Mouse (Mus musculus) forebrain, embryonic 15.5 days (tissue): ENCODE data around the gene Tbc1d15. TPM values are rescaled to one million over a fixed set of nuclear protein-coding genes. Genes with fewer than 3 reads are reported as not detected.

Source experiments
- ATAC-seq: fragments of 200-750 bp; cut with Nextera tagmentation; replicated peaks from 2 replicates; pipeline ENCODE4 v1.8.0; 2017; ENCODE audit warnings: mild to moderate bottlenecking, moderate TSS enrichment, moderate library complexity
- H3K27ac ChIP-seq: fragments of 300-500 bp; sonication (generic); replicated peaks from 2 replicates; pipeline ENCODE4 v1.5.1; 2015; ENCODE audit warnings: mild to moderate bottlenecking, inconsistent platforms
- H3K27me3 ChIP-seq: fragments of 300-500 bp; sonication (generic); 2 replicates; pipeline ENCODE4 v1.6.1; 2015; ENCODE audit warnings: inconsistent platforms
- H3K36me3 ChIP-seq: fragments of 300-500 bp; sonication (generic); 2 replicates; pipeline ENCODE4 v1.6.1; 2015; ENCODE audit warnings: mild to moderate bottlenecking, inconsistent platforms
- H3K4me1 ChIP-seq: fragments of 300-500 bp; sonication (generic); 2 replicates; pipeline ENCODE4 v1.6.1; 2015; ENCODE audit warnings: inconsistent platforms
- H3K4me2 ChIP-seq: fragments of 300-500 bp; sonication (generic); replicated peaks from 2 replicates; pipeline ENCODE4 v1.6.1; 2015; ENCODE audit warnings: mild to moderate bottlenecking, inconsistent platforms
- H3K4me3 ChIP-seq: fragments of 300-500 bp; sonication (generic); 2 replicates; pipeline ENCODE4 v1.5.1; 2015; ENCODE audit warnings: mild to moderate bottlenecking, inconsistent platforms
- H3K9ac ChIP-seq: fragments of 300-500 bp; sonication (generic); replicated peaks from 2 replicates; pipeline ENCODE4 v1.6.1; 2015; ENCODE audit warnings: mild to moderate bottlenecking, inconsistent platforms
- H3K9me3 ChIP-seq: fragments of 300-500 bp; sonication (generic); 2 replicates; pipeline ENCODE4 v1.6.1; 2016; ENCODE audit warnings: inconsistent platforms
- WGBS: fragments of 180-500 bp; shearing (Covaris S2); methylation state at CpG from one replicate; pipeline ENCODE4 v1.1.7; 2015; ENCODE audit warnings: mixed read lengths; 5-methylcytosine and 5-hydroxymethylcytosine counted together
- polyA plus RNA-seq: library from polyadenylated mRNA; unstranded; fragments of >200 nt; fragmentation: Nextera tagmentation; extraction: Ambion mirVana; gene quantifications from 2 replicates; pipeline ENCODE4 v1.2.1, GENCODE M21; 2015

Gene Tbc1d15
- polyA plus RNA-seq, 1 experiment from 2014 or later, result 42.1 TPM

DNA sequence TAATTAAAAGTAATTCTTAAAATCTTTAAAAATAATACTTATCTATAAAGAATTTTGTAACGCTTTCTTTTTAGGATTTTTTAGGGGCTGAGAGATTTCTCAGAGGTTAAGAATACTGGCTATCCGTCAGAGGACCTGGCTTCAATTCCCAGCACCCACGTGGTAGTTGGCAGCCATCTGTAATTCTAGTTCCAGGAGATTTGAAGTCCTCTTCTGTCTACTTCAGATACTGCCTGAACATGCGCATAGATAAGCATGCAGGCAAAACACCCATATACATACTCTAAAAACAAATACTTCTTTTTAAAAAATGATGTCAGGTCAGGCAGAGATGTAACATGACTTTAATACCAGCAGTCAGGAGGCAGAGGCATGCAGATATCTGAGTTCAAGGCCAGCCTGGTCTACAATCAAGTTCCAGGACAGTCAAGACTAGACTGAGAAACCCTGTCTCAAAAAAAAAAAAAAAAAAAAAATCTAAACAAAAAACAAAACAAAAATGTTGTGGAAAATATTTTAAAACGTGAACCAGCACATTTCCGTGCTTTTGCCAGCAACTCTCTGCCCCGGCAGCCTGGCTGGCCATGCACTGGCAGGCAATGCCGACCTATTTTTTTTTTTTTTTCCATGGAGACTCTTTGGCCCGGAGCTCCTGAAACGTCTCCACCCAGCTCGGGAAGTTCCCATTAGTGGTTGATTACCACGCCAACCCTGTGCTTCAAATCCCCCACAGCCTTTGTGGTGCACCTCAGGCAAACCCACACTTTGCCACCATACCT lies 19.5 kb upstream of the Tbc1d15 start:
- Histone ChIP-seq H3K4me1 (no peaks in the 10 kb centered on the region), H3K4me3 (no peak overlapping the region), H3K4me2 (no peak overlapping the region), H3K27ac (no peak overlapping the region), H3K9ac (no peak overlapping the region), H3K36me3 (no peaks in the 10 kb centered on the region), H3K9me3 (no peaks in the 10 kb centered on the region), H3K27me3 (no peaks in the 10 kb centered on the region)
- ATAC-seq, result no peak
- 87% methylated on average over 12 of the region's 12 CpGs for WGBS

DNA sequence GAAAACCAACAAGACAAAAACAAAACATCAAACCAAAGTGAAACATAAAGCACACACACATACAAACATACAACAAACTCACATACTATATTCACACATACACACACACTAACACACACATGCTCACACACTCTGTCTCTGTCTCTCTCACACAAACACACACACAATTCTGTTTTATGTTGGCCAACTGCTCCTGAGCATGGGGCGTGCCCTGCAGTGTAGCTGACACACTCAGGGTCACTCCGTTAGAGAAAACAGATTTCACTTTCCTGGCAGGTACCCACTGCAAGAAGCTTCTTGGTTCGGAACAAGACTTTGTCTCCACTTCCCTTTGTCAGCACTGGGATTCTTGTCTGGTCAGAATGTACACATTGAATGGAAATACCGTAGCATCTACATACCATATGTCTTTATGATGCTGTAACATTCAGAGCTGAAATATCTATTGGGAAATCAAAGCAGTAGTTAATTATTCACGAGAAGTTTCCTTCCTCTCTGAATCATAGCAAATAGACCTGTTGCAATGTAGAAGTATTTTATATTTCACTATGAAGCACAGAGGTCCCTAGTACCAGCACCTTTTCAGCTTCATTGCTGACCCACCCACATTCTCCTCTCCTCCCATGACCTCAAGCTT lies 11.8 kb upstream of the Tbc1d15 start:
- no peaks in the 10 kb centered on the region for H3K4me1 ChIP-seq
- H3K27me3 ChIP-seq, result no peaks in the 10 kb centered on the region
- H3K36me3 ChIP-seq, result no peaks in the 10 kb centered on the region
- no peak overlapping the region for H3K4me3 ChIP-seq
- no peaks in the 10 kb centered on the region for H3K9me3 ChIP-seq
- H3K27ac ChIP-seq, result no peak overlapping the region
- 79% methylated on average over 5 of the region's 5 CpGs for WGBS
- no peak for ATAC-seq
- no peak overlapping the region for H3K4me2 ChIP-seq
- no peak overlapping the region for H3K9ac ChIP-seq

DNA sequence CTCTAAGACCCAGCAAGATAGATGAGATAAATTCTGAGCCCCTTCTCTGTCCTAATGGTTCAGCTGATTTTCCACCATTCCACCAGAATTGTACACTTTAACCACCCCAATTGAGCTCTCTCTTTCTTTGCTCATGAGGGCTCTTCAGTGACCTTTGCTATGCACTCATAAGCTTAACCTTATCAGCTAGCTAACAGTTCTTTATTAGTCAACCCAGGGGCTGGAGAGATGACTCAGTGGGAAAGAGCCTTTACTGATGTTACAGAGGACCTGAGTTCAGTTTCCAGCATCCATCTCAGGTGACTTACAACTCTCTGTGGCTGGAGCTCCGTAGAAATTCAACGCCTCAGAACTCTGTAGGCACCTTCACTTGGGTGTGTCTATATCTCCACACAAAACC lies 11.0 kb upstream of the Tbc1d15 start:
- no peak overlapping the region for H3K9ac ChIP-seq
- no peaks in the 10 kb centered on the region for H3K36me3 ChIP-seq
- no peak overlapping the region for H3K4me2 ChIP-seq
- no peak for ATAC-seq
- H3K4me1 ChIP-seq, result no peaks in the 10 kb centered on the region
- no peak overlapping the region for H3K27ac ChIP-seq
- no peaks in the 10 kb centered on the region for H3K27me3 ChIP-seq
- 93% methylated on average over 2 of the region's 2 CpGs for WGBS
- no peaks in the 10 kb centered on the region for H3K9me3 ChIP-seq
- no peak overlapping the region for H3K4me3 ChIP-seq

DNA sequence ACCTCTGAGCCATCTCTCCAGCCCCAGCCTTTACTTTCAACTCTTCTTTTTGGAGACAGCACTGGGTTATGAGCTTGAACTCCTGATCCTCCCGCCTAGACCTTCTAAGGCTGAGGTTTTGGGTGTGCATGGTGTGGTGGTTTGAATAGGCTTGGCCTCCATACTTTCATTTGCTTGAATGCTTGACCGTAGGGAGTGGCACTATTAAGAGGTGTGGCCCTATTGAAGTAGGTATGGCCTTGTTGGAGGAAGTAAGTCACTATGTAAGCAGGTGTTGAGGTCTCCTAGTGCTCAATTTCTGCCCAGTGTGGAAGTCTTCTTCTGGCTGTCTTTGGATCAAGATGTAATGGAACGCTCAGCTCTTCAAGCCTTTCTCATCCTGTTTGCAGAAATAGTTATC lies 10.2 kb upstream of the Tbc1d15 start:
- Histone ChIP-seq H3K9ac (no peak overlapping the region), H3K27me3 (no peaks in the 10 kb centered on the region), H3K4me2 (no peak overlapping the region), H3K4me1 (no peaks in the 10 kb centered on the region), H3K9me3 (no peaks in the 10 kb centered on the region), H3K36me3 (no peaks in the 10 kb centered on the region), H3K27ac (no peak overlapping the region), H3K4me3 (no peak overlapping the region)
- 88% methylated on average over 3 of the region's 3 CpGs for WGBS
- ATAC-seq, result no peak

DNA sequence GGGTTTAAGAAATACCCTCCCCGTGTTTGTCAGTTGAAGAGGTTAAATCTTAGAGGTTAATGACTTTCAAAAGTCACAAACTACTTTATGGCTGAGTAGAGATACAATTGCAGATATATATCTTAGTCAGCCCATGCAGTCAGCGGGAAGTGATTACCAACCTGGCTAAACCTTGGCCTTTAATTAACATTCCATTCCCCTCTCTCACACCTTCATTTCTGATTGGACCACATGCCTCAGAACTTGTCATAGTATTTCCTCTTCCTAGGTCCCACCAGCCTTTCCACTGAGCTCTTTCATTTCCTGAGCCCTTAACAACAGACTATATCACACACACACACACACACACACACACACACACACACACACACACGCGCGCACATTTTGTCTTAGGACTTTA lies 4.9 kb upstream of the Tbc1d15 start:
- no peaks in the 10 kb centered on the region for H3K36me3 ChIP-seq
- no peak for ATAC-seq
- no peak overlapping the region for H3K4me2 ChIP-seq
- H3K27me3 ChIP-seq, result no peaks in the 10 kb centered on the region
- WGBS, result 86% methylated on average over 5 of the region's 5 CpGs
- H3K4me1 ChIP-seq, result peaks cover 7% of the 10 kb centered on the region
- H3K4me3 ChIP-seq, result no peak overlapping the region
- H3K9me3 ChIP-seq, result no peaks in the 10 kb centered on the region
- no peak overlapping the region for H3K9ac ChIP-seq
- no peak overlapping the region for H3K27ac ChIP-seq

DNA sequence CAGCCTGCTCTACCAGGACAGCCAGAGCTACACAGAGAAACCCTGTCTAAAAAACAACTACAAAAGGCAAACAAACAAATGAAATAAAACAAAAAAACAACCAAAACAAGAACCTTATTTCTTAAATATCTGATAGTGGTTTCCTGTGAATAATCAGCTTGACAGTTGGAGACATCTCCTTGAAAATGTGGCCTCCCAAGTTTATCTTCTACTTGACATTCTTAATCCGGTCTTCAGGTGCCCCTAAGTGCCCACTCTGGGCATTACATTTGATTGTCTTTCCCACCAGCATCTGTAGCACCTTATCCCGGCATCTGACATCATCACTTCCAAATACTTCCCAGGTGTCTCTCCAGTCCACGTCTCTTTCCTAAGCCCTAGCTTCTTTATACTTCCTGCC lies 2.3 kb upstream of the Tbc1d15 start:
- H3K36me3 ChIP-seq, result no peaks in the 10 kb centered on the region
- H3K4me3 ChIP-seq, result no peak overlapping the region
- ATAC-seq, result no peak
- H3K27ac ChIP-seq, result no peak overlapping the region
- H3K27me3 ChIP-seq, result no peaks in the 10 kb centered on the region
- peaks cover 16% of the 10 kb centered on the region for H3K4me1 ChIP-seq
- no peaks in the 10 kb centered on the region for H3K9me3 ChIP-seq
- WGBS, result 88% methylated on average over 3 of the region's 3 CpGs
- no peak overlapping the region for H3K9ac ChIP-seq
- no peak overlapping the region for H3K4me2 ChIP-seq

DNA sequence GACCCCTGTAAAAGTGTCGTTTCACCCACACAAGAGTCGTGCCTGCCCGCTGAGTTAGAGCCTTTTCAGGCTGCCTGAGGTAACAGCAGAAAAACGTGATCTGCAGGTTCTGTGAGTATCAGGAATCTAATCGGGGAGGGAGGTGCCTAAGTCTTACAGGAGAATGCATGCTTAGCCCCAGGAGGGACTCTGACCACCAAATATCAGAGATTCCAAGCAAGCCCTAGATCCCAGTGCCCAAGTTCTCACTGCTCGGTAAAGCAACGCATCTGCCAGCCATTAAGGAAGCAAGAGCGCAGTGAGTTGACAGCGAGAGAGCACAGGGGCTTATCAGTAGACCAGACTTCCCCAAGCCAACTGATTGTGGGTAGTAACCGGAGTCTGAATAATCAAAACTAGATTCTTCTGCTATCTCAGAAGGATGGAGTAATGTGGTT lies 1.1 kb upstream of the Tbc1d15 start:
- Histone ChIP-seq H3K4me2 (peak overlapping the region; percentile 61), H3K4me3 (peak overlapping the region; percentile 92), H3K36me3 (no peaks in the 10 kb centered on the region), H3K4me1 (peaks cover 20% of the 10 kb centered on the region), H3K9me3 (no peaks in the 10 kb centered on the region), H3K27me3 (no peaks in the 10 kb centered on the region), H3K27ac (no peak overlapping the region), H3K9ac (peak overlapping the region; percentile 18)
- WGBS, result 18% methylated on average over 10 of the region's 10 CpGs
- ATAC-seq, result no peak

DNA sequence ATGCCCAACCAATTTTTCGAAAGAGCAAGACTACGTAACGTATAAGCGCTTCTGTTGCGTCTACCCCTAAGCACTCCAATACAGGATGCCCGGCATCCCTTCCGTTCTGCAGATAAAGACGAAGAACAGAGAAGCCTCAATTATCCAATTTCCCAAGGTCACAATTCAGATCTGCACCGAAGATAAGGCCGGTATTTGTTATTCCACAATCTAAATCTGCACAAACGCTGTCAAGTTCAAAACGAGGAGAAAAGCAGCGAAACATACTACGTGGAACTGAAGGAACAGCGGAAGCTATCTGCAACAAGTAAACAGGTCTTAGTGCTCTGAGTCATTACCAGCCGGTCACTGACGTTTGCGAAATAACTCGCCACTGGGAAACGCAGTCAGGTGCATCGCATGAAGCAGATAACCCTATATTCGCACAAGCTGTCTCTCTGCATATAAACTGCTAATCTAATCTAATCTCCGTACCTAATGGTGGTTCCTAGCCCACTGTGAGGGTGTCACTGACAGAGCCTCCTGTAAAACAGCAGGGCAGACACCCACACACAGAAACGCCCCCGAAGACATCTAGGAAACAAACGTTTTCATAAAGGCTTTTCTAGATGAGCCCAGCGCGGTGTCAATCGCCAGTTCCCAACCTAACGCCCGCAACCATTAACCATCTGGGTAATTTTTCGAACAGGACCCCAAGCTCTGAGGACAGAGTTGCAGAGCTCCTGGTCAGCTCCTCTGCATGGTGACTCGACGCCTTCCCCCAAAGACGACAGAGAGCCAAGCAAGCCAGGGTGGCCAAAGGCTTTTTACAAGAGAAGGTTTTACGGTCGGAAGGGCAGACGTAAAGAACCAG lies 806 bp downstream of the Tbc1d15 start:
- no peaks in the 10 kb centered on the region for H3K27me3 ChIP-seq
- peak overlapping the region; percentile 61 for H3K4me2 ChIP-seq
- no peaks in the 10 kb centered on the region for H3K36me3 ChIP-seq
- H3K9ac ChIP-seq, result peak overlapping the region; percentile 84
- ATAC-seq, result no peak
- 33% methylated on average over 38 of the region's 38 CpGs for WGBS
- H3K27ac ChIP-seq, result 0 out of 2 replicates have a peak overlapping the region, but pooled peaks have one; percentile 21
- H3K4me1 ChIP-seq, result peaks cover 20% of the 10 kb centered on the region
- no peaks in the 10 kb centered on the region for H3K9me3 ChIP-seq
- peak overlapping the region; percentile 92 for H3K4me3 ChIP-seq

DNA sequence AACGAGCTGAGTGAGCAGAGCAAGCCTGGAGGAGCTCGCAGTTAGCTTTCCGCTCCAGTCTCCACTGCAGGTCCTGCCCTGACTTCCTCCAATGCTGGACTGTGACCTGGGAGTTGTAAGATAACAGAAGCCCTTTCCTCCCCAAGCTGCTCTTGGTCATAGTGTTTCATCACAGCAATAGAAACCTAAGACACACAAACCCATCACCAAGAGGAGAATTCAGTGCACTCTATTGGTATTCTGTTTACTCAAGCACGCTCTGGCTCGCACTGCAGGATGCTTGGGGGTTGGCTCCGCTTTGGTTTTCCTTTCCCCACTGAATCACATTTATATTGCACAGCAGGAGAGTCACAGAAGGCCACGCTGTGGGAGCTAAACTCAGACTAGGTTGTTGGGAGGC lies 3.2 kb downstream of the Tbc1d15 start:
- Histone ChIP-seq H3K9me3 (no peaks in the 10 kb centered on the region), H3K36me3 (no peaks in the 10 kb centered on the region), H3K27me3 (no peaks in the 10 kb centered on the region), H3K4me1 (peaks cover 20% of the 10 kb centered on the region), H3K4me2 (no peak overlapping the region), H3K4me3 (no peak overlapping the region), H3K27ac (no peak overlapping the region), H3K9ac (no peak overlapping the region)
- WGBS, result 37% methylated on average over 7 of the region's 7 CpGs
- no peak for ATAC-seq

DNA sequence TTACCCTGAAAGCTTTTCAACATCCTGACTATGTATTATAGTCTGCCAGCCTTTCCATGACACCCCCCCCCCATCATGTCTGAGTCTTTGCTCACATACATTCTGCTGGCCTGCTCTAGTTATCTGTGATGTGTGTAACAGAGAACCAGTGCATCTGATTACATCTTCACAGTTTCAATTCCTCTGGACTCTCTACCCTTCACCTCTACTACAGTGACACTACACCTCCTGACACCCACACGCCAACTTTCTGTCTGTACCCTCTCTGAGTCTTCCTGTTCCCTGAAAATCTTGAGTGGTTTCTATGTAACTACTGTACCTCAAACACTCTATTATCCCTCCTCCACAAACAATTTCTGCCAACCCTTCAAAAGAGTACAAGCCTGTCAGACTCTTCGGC lies 5.8 kb downstream of the Tbc1d15 start:
- ATAC-seq, result no peak
- H3K27me3 ChIP-seq, result no peaks in the 10 kb centered on the region
- no peak overlapping the region for H3K9ac ChIP-seq
- WGBS, result 89% methylated on average over 2 of the region's 2 CpGs
- no peak overlapping the region for H3K27ac ChIP-seq
- peaks cover 12% of the 10 kb centered on the region for H3K4me1 ChIP-seq
- no peak overlapping the region for H3K4me2 ChIP-seq
- H3K36me3 ChIP-seq, result no peaks in the 10 kb centered on the region
- H3K9me3 ChIP-seq, result no peaks in the 10 kb centered on the region
- H3K4me3 ChIP-seq, result no peak overlapping the region

DNA sequence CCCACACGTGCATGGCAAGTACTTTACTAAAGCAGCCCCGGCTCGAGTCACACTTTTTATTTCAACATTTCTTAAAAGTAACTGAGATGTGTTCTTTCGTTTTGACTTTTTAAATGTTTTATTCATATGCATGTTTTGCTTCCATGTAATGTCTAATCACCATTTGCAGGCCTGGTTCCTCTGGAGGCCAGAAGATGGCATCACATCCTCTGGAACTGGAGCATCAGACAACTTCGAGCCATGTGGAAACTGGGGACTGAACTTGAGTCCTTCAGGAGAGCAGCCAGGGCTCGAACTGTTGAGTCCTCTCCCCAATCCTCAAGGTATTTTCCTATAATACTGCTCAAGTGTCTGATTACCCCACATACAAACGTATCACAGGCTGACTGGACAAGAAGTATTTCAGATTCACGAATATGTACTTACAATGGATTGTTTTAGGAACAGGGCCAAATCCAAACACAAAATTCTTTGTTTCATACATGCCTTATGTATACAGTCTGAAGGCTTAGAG lies 10.1 kb downstream of the Tbc1d15 start:
- Histone ChIP-seq H3K27ac (no peak overlapping the region), H3K9me3 (no peaks in the 10 kb centered on the region), H3K27me3 (no peaks in the 10 kb centered on the region), H3K4me3 (no peak overlapping the region), H3K4me1 (no peaks in the 10 kb centered on the region), H3K4me2 (no peak overlapping the region), H3K9ac (no peak overlapping the region), H3K36me3 (peaks cover 30% of the 10 kb centered on the region)
- 87% methylated on average over 8 of the region's 8 CpGs for WGBS
- ATAC-seq, result no peak

DNA sequence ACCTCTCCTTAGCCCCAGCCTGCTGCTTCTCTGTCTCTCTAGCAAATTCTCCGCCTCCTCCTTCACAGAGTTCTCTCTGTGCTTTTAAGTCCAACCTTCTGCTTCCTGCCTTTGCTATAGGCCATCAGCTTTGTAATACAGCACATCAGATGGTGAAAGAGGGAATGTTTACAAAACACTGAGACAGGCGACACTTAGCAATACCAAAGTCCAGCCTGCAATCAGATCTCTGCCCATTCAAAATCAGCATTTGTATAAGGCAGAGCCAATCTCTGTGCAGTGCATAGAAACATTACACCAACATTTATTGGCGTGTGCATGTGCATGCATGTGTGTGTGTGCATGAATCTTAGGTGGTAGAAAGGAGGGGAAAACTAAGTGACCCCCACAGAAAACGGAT lies 13.3 kb downstream of the Tbc1d15 start:
- H3K4me2 ChIP-seq, result no peak overlapping the region
- H3K27ac ChIP-seq, result no peak overlapping the region
- no peak for ATAC-seq
- no peak overlapping the region for H3K4me3 ChIP-seq
- no peaks in the 10 kb centered on the region for H3K27me3 ChIP-seq
- no peaks in the 10 kb centered on the region for H3K4me1 ChIP-seq
- peaks cover 30% of the 10 kb centered on the region for H3K36me3 ChIP-seq
- no peak overlapping the region for H3K9ac ChIP-seq
- H3K9me3 ChIP-seq, result no peaks in the 10 kb centered on the region
- WGBS, result 96% methylated on average over 4 of the region's 4 CpGs
